8 mouse cellular contexts compared by ENCODE assay signal in genomic region chr8:64880619-64881200, GRCm38 (mm10). TPM values are rescaled to one million over a fixed set of nuclear protein-coding genes. Genes with fewer than 3 reads are reported as not detected.
DNase-seq lines count a peak whose midpoint lies in the region; ATAC-seq lines count a peak whose summit lies in the region.

No protein-coding gene starts in this region.

- DNase-seq in cerebellum, adult 18-20 months, result peak; percentile 14 to 32
- no peak for DNase-seq in cerebellum, postnatal 4 days (ENCODE audit: low spot score in 2 of 2)
- DNase-seq in adrenal gland, adult 2 months, result peak; percentile 40
- DNase-seq in kidney, postnatal 36 days, result peak; percentile 36 to 83
- DNase-seq in skeletal muscle tissue, adult 2 months (ENCODE audit: low read depth, low spot score), result peak; percentile 70
- no peak for DNase-seq in MN1 (ENCODE audit: low spot score)

- H3K27ac ChIP-seq in heart, embryonic 12.5 days (ENCODE audit: poor library complexity, severe bottlenecking), result no peak overlapping the region

- no peaks in the 10 kb centered on the region for H3K27me3 ChIP-seq in heart, embryonic 12.5 days (replicated peaks)

- H3K36me3 ChIP-seq in heart, embryonic 12.5 days, result no peaks in the 10 kb centered on the region

- 20% methylated on average over 13 of the region's 13 CpGs for WGBS in heart, embryonic 12.5 days

- H3K9me3 ChIP-seq in heart, embryonic 12.5 days (replicated peaks), result no peaks in the 10 kb centered on the region; the same call in 1 of the 2 replicates

- H3K4me2 ChIP-seq in heart, embryonic 12.5 days, result peak overlapping the region; percentile 52

- H3K4me1 ChIP-seq in heart, embryonic 12.5 days (replicated peaks), result no peaks in the 10 kb centered on the region

- ATAC-seq in heart, embryonic 12.5 days (ENCODE audit: insufficient number of reproducible peaks, low FRiP score), result no peak
- ATAC-seq in erythroblast, adult 5-6 weeks (replicated peaks; ENCODE audit: low FRiP score, poor library complexity, severe bottlenecking), result no peak

- peak overlapping the region; percentile 8 for H3K4me3 ChIP-seq in heart, embryonic 12.5 days

- H3K9ac ChIP-seq in heart, embryonic 12.5 days, result no peak overlapping the region

RNA-seq across cellular contexts. Expression of gene Klhl2, which starts 30.9 kb away (rescaled TPM):
- 10 to 100 TPM; 72.8 to 86.4 TPM for total RNA-seq in adrenal gland, adult 2 months (2021)
- 13.4 and 13.8 TPM in 2 replicates for polyA plus RNA-seq in adrenal gland, adult 2 months (2012; rRNA removed)
- polyA plus RNA-seq in heart, embryonic 12.5 days (2016; fragmentation: Nextera tagmentation; extraction: Ambion mirVana), result 16.1 and 17.5 TPM in 2 replicates
- total RNA-seq in erythroblast, adult 5-6 weeks (2015; ENCODE audit: low replicate concordance), result 4.8 and 5.0 TPM in 2 replicates
- total RNA-seq in erythroblast, adult 5-6 weeks (2017; ENCODE audit: low replicate concordance), result 3.1 and 3.6 TPM in 2 replicates

Comparison
In these comparisons a context has a peak if more than half of its experiments do, and no peak if none do; other contexts are left out.
1. DNase-seq: peak in cerebellum, adult 18-20 months (2 of 2), adrenal gland, adult 2 months (single experiment), kidney, postnatal 36 days (2 of 2) and skeletal muscle tissue, adult 2 months (single experiment); none in cerebellum, postnatal 4 days (0 of 2) and MN1 (single experiment).
2. RNA of gene Klhl2, which starts 30.9 kb away (total RNA-seq): 72.8 to 86.4 TPM in adrenal gland, adult 2 months; 3.1 to 5.0 TPM in erythroblast, adult 5-6 weeks; every median in the first group is over 10 times any median in the second.